Mouse (Mus musculus) CH12.LX (cell line): Measurements from ENCODE around the gene Anks1b.

Experiments used
- CTCF ChIP-seq, 2 experiments: IDR thresholded peaks in 1 of 2; conservative IDR thresholded peaks in 1 of 2; 2 replicates each; pipeline ENCODE4 v1.5.1; 2011 to 2012; ENCODE audit warnings: low read depth in 2 of 2, low read length in 2 of 2, improper control_type of control experiment in 1 of 2, inconsistent platforms in 1 of 2, mild to moderate bottlenecking in 1 of 2, moderate library complexity in 1 of 2
- ETS1 ChIP-seq: conservative IDR thresholded peaks from 2 replicates; pipeline ENCODE4 v1.6.1; 2012; ENCODE audit warnings: low read depth, mild to moderate bottlenecking, inconsistent platforms, low read length, improper control_type of control experiment, moderate library complexity
- MAFK ChIP-seq: IDR thresholded peaks from 2 replicates; pipeline ENCODE4 v1.6.1; 2011; ENCODE audit warnings: low read length, improper control_type of control experiment; ENCODE audit not compliant: insufficient replicate concordance
- POLR2A ChIP-seq: IDR thresholded peaks from 2 replicates; pipeline ENCODE4 v1.6.1; 2011; ENCODE audit warnings: low read depth, mild to moderate bottlenecking, improper control_type of control experiment, low read length
- SMC3 ChIP-seq: IDR thresholded peaks from 2 replicates; pipeline ENCODE4 v1.6.1; 2011; ENCODE audit warnings: low read depth, low read length, improper control_type of control experiment
- ZMIZ1 ChIP-seq: IDR thresholded peaks from 2 replicates; pipeline ENCODE4 v1.6.1; 2012; ENCODE audit warnings: low read depth, mild to moderate bottlenecking, inconsistent platforms, low read length, improper control_type of control experiment

- TF ChIP-seq CTCF (conservative IDR thresholded peaks at IDR 0.05 in 1 of 2, IDR thresholded peaks at IDR 0.05 in 1 of 2; ENCODE audit: low read depth in 2 of 2, low read length in 2 of 2) (no peak), SMC3 (no peak), POLR2A (no peak), MAFK (no peak), ZMIZ1 (no peak), ETS1 (no peak)
Measured at GRCm38 (mm10) chr10:89911889-89912288, 38.6 kb downstream of the Anks1b start.
